In genomic region chr1:14570562-14570981, GRCm38 (mm10) we compare ENCODE assay signal across 8 mouse cellular contexts.
DNase-seq lines count a peak whose midpoint lies in the region; ATAC-seq and TF ChIP-seq lines count a peak whose summit lies in the region.
"Had no signal": no experiment of that assay in that cellular context is flagged by ENCODE, and none has a peak within 500 bp of the region (broad histone marks: within the 10 kb centered on the region; RNA-seq: fewer than 3 reads in every experiment).

No protein-coding gene starts in this region.

- no peak for TF ChIP-seq POLR2A in cortical plate, adult 2 months (IDR thresholded peaks at IDR 0.05; ENCODE audit: extremely low read depth, insufficient read depth, low read length)

- intact Hi-C loops in heart, postnatal 25 days (cut with DNase I), result no loop called here

- H3K9me3 ChIP-seq in midbrain, embryonic 12.5 days, result no peaks in the 10 kb centered on the region
- H3K9me3 ChIP-seq in midbrain, embryonic 13.5 days, result no peaks in the 10 kb centered on the region
- no peaks in the 10 kb centered on the region for H3K9me3 ChIP-seq in intestine, embryonic 16.5 days (ENCODE audit: control insufficient read depth, low read length)
- H3K9me3 ChIP-seq: limb, embryonic 13.5 days had no signal

- WGBS in midbrain, embryonic 12.5 days, result 43% methylated on average over 5 of the region's 5 CpGs
- WGBS in midbrain, embryonic 13.5 days, result 44% methylated on average over 5 of the region's 5 CpGs
- WGBS in intestine, embryonic 16.5 days, result 28% methylated on average over 5 of the region's 5 CpGs

- no peaks in the 10 kb centered on the region for H3K27me3 ChIP-seq in midbrain, embryonic 12.5 days
- H3K27me3 ChIP-seq in midbrain, embryonic 13.5 days, result 0 out of 2 replicates have a peak, but pooled peaks cover 3% of the 10 kb centered on the region
- no peaks in the 10 kb centered on the region for H3K27me3 ChIP-seq in intestine, embryonic 16.5 days (replicated peaks; ENCODE audit: control insufficient read depth, insufficient read depth, low read length)
- H3K27me3 ChIP-seq in splenic B cell, adult 2 months (ENCODE audit: control insufficient read depth, insufficient read depth, low read length, poor library complexity, severe bottlenecking), result no peaks in the 10 kb centered on the region

- H3K4me2 ChIP-seq in midbrain, embryonic 12.5 days (replicated peaks), result no peak overlapping the region
- no peak overlapping the region for H3K4me2 ChIP-seq in midbrain, embryonic 13.5 days (replicated peaks)
- no peak overlapping the region for H3K4me2 ChIP-seq in intestine, embryonic 16.5 days (ENCODE audit: low read depth, low read length)
- H3K4me2 ChIP-seq: limb, embryonic 13.5 days had no signal

- ATAC-seq in midbrain, embryonic 12.5 days (ENCODE audit: low FRiP score, low read depth), result peak; percentile 47; the same call in 1 of the 2 replicates
- ATAC-seq in midbrain, embryonic 13.5 days, result no peak
- peak; percentile 50; the same call in 1 of the 2 replicates for ATAC-seq in intestine, embryonic 16.5 days

- TF ChIP-seq CTCF in cortical plate, adult 2 months (IDR thresholded peaks at IDR 0.05; ENCODE audit: extremely low read depth, insufficient read depth, low read length), result peak; percentile 22; the same call in 1 of the 2 replicates

- peak; percentile 17 for DNase-seq in splenic B cell, adult 2 months (ENCODE audit: low read depth, low spot score)
- no peak for DNase-seq in cerebellum, adult 11-12 months
- no peak for DNase-seq in heart, postnatal 25 days (ENCODE audit: low spot score)

- H3K27ac ChIP-seq in midbrain, embryonic 12.5 days (replicated peaks), result no peak overlapping the region
- H3K27ac ChIP-seq in midbrain, embryonic 13.5 days, result no peak overlapping the region
- H3K27ac ChIP-seq in cortical plate, adult 2 months (ENCODE audit: insufficient read depth, low read length), result no peak overlapping the region
- H3K27ac ChIP-seq in intestine, embryonic 16.5 days (ENCODE audit: low read length), result no peak overlapping the region
- H3K27ac ChIP-seq: limb, embryonic 13.5 days had no signal

- H3K4me3 ChIP-seq in midbrain, embryonic 12.5 days, result no peak overlapping the region
- H3K4me3 ChIP-seq in midbrain, embryonic 13.5 days (replicated peaks), result no peak overlapping the region
- H3K4me3 ChIP-seq in cortical plate, adult 2 months (ENCODE audit: insufficient read depth, low read length), result no peak overlapping the region
- H3K4me3 ChIP-seq in intestine, embryonic 16.5 days (ENCODE audit: low read length), result no peak overlapping the region
- H3K4me3 ChIP-seq: limb, embryonic 13.5 days had no signal

- H3K36me3 ChIP-seq in midbrain, embryonic 12.5 days, result no peaks in the 10 kb centered on the region
- no peaks in the 10 kb centered on the region for H3K36me3 ChIP-seq in midbrain, embryonic 13.5 days
- H3K36me3 ChIP-seq in intestine, embryonic 16.5 days (ENCODE audit: control insufficient read depth, insufficient read depth, low read length), result no peaks in the 10 kb centered on the region
- H3K36me3 ChIP-seq in splenic B cell, adult 2 months (ENCODE audit: control insufficient read depth, insufficient read depth, low read length, poor library complexity, severe bottlenecking), result no peaks in the 10 kb centered on the region
- H3K36me3 ChIP-seq: limb, embryonic 13.5 days had no signal

- H3K4me1 ChIP-seq in midbrain, embryonic 12.5 days, result no peaks in the 10 kb centered on the region
- no peaks in the 10 kb centered on the region for H3K4me1 ChIP-seq in midbrain, embryonic 13.5 days (replicated peaks)
- H3K4me1 ChIP-seq in cortical plate, adult 2 months (ENCODE audit: control insufficient read depth, insufficient read depth, low read length), result no peaks in the 10 kb centered on the region
- H3K4me1 ChIP-seq in intestine, embryonic 16.5 days (ENCODE audit: control insufficient read depth, insufficient read depth, low read length), result no peaks in the 10 kb centered on the region; the same call in 1 of the 2 replicates

- H3K9ac ChIP-seq in midbrain, embryonic 12.5 days (replicated peaks), result no peak overlapping the region
- H3K9ac ChIP-seq in midbrain, embryonic 13.5 days (replicated peaks), result no peak overlapping the region
- no peak overlapping the region for H3K9ac ChIP-seq in intestine, embryonic 16.5 days (ENCODE audit: low read depth, low read length)
- H3K9ac ChIP-seq: limb, embryonic 13.5 days had no signal
